Mouse (Mus musculus) heart, postnatal 25 days (tissue): ENCODE results near the gene Rab42. TPM values are rescaled to one million over a fixed set of nuclear protein-coding genes. Genes with fewer than 3 reads are reported as not detected.
"Not testable (repeated sequence)": the region's sequence is repeated elsewhere in the genome, so short reads cannot be mapped to it uniquely, and the experiment has no call there.

Source experiments
- DNase-seq: peaks from one replicate; pipeline ENCODE4 v3.0.0; 2022; ENCODE audit warnings: low spot score
- intact Hi-C: fragments of 180-260 bp; cut with DNase I; formaldehyde crosslinking; loops from one replicate; pipeline ENCODE4 v1.15.1; 2025
- total RNA-seq, 2 experiments: library from RNA; stranded (reverse); gene quantifications; 2 replicates each; pipeline ENCODE4 v1.2.3; 2021

Rab42 gene
- total RNA-seq, 2 experiments from 2014 or later = 0.57 to 1.1 TPM

GRCm38 (mm10) chr4:132328391-132328982 lies 25.3 kb upstream of the Rab42 start:
- DNase-seq = no peak
- intact Hi-C loops = loop anchor here (2.0 kb wide), 1 partner anchor 20 kb away; no protein-coding TSS in a partner anchor

DNA sequence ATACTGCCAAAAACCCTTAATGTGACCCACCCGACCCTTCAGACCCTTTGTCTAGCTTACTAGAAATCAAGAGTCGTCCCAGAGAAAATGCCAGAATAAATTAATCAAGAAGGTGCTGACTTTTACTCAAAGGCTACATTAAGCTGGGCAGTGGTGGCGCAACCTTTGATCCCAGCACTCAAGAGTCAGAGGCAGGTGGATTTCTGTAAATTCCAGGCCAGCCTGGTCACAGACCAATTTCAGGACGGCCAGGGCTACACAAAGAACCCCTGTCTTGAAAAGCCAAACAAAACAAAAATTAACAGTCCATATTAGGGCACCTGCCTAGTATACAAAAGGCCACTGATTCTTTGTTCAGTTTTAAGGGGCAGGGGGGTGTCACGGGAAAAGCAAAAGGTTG lies 23.3 kb upstream of the Rab42 start:
- DNase-seq = no peak
- intact Hi-C loops = no loop called here

GRCm38 (mm10) chr4:132315711-132316110 lies 12.5 kb upstream of the Rab42 start:
- intact Hi-C loops = no loop called here

DNA sequence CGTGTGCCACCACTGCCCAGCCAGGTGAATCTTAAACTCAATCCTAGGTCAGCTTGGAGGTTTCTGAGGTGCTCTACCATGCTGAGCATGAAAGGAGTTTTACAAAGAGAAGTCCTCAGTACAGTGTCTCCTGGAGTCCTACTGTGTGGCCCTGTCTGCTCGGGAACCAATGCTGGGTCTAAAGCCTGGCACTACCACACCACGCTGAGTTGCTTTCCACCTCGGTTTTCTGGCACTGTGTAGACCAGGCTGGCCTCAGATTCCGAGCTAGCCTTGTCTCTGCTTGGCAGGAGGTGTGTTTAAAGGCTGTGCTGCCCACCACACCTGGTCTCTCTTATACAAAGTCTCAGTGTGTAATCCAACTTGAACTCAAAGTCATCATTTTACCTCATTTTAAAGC lies 9.4 kb upstream of the Rab42 start:
- DNase-seq = no peak
- intact Hi-C loops = no loop called here

More at GRCm38 (mm10) chr4:132315711-132316110, 12.5 kb upstream of the Rab42 start:
- no peak for DNase-seq

DNA sequence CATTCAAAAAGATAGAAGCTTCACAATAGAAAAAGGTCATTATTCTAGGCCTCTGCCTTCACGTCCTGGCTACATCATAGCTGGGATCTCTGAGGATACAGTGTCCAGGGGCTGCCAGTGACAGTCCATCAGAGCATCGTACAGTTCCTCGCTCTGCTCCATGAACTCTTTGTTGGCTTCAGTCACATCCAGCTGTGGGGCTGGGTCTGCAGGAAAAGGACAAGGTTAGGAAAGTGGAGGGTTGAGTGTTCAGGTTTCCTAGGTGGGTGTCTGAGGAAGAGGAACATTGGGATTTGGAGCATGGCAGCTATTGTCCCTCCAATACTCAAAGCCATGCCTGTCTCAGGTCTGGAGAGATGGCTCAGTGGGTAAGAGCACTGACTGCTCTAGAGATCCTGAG lies 8.6 kb upstream of the Rab42 start:
- DNase-seq = no peak

GRCm38 (mm10) chr4:132311209-132311608 lies 8.0 kb upstream of the Rab42 start:
- intact Hi-C loops = no loop called here
- DNase-seq = no peak

More for the DNA sequence above, 8.6 kb upstream of the Rab42 start:
- intact Hi-C loops = no loop called here

GRCm38 (mm10) chr4:132309849-132310472 lies 6.8 kb upstream of the Rab42 start:
- intact Hi-C loops = loop anchor here (2.0 kb wide), 1 partner anchor 19 kb away; the partner anchor contains the start of gene Trnau1ap
- no peak for DNase-seq

GRCm38 (mm10) chr4:132309140-132309848 lies 6.1 kb upstream of the Rab42 start:
- DNase-seq = no peak
- intact Hi-C loops = loop anchor here (2.0 kb wide), 1 partner anchor 20 kb away; the partner anchor contains the start of gene Trnau1ap

DNA sequence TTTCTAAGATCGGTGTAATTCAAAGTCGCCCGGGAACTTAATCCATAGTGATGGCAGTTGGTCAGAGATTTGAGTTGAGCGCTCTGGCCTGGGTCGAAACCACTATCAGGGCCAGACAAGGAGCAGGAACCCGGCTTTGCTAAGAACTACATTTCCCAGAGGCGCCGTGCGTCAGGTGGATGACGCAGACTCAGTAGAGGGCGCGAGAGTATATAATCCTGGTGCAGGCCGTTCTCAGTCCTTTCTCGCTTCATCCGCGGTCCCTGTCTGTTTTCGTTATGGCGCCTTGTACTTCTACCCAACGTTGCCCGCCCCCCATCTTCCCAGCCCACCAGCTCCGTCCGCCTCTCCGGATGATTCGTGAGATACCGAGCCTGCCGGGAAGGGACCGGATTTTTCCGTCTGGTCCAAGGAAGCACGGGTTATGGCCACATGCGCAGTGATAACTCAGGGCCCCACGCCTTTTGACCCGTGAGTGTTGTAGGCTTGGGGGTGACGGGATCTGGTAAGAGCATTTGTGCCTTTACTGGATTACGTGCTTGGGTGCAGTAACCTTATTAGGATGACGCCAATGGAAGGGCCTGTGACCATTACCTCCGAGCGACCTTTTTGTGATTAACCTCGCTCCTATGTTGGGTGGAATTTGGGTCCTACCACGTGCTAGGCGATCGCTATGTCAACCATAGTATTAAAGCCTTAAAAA lies 5.4 kb upstream of the Rab42 start:
- DNase-seq = peak; percentile 84
- intact Hi-C loops = loop anchor here (2.0 kb wide), 1 partner anchor 20 kb away; the partner anchor contains the start of gene Trnau1ap

- DNase-seq = no peak
- intact Hi-C loops = no loop called here
Measured at GRCm38 (mm10) chr4:132306004-132306403, 2.8 kb upstream of the Rab42 start.

DNA sequence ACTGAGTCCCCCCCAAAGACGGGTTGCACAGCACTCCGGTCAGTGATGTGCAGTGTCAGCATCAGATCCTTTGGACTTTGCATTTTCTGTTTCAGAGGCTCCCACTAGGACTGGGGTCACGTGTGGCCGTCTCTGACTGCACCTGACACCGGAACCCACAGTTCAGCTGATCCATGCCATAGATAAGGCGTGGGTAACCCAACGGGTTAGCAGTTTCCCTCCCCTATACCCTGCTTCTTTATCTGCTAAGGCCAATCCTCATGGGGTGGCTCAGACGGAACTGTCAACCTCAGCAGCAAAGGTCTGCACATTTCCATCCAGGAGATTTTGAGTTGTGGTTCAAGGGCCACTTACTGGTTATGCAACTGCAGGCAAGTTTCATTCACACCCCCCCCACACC lies 2.1 kb upstream of the Rab42 start:
- DNase-seq = no peak
- intact Hi-C loops = no loop called here

DNA sequence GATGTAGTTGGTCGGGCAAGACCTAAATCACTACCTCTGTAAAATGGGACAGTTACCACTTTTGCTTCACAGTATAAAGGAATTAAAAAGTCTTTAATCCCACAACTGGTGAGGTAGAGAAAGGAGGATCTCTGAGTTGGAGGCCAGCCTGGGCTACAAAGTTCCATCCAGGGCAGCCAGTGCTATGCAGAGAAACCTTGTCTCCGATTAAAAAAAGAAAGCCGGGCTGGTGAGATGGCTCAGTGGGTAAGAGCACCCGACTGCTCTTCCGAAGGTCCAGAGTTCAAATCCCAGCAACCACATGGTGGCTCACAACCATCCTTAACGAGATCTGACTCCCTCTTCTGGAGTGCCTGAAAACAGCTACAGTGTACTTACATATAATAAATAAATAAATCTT lies 299 bp upstream of the Rab42 start:
- DNase-seq, intact Hi-C loops: not testable (repeated sequence)

- no peak for DNase-seq
- intact Hi-C loops = no loop called here
Measured at GRCm38 (mm10) chr4:132301965-132302938, 933 bp downstream of the Rab42 start.

DNA sequence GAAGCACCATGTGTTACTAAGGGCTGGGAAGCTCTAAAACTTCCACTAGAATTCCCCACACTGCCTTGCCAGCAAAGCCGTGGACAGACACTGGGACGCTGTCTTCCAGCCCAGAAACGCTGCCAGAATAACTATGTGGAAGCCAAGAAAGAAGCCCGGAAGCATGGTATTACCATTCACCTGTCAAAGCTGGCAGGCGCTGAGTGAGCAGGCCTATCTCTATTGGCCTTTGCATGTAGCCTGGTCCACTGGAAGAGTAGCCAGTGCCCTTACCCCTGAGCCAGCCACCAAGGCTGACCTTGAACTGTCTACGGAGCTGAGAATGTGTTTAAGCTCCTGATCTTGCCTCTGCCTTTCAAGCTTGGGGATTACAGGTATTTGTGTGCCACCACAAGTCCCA lies 1.7 kb downstream of the Rab42 start:
- no peak for DNase-seq
- intact Hi-C loops = no loop called here

- DNase-seq = no peak
- intact Hi-C loops = no loop called here
Measured at GRCm38 (mm10) chr4:132299849-132300248, 3.3 kb downstream of the Rab42 start.

GRCm38 (mm10) chr4:132295696-132296390 lies 7.3 kb downstream of the Rab42 start:
- intact Hi-C loops = no loop called here
- no peak for DNase-seq

DNA sequence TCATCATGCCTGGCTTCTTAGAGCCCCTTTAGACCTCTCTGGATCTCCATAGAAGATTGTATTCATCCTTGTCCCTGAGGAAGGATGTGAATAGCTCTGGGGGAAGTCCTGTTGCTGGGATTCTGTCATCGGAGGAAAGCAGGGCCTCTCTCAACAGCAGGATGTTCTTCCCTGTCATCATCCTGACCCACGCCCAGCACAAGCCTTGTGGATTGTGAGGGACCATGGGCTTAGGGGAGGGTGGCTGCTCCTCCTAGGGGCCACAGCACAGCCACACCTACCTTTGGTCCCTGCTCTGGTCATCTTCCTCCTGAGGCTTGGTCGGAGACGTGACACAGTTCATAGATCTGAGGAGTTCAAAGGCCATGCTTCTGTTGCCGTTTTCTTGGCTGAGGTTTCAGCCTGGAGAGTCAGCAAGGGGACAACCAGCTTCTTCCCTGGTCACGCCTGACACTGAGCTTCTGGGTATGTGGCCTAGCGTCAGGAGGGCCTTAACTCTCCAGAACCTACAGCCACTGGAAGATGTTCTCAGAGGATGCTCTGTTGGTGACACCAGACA lies 9.4 kb downstream of the Rab42 start:
- DNase-seq = no peak
- intact Hi-C loops = loop anchor here (1.0 to 5.0 kb wide), 3 partner anchors 52 to 219 kb away; partner anchors contain the start of gene Sesn2

- no peak for DNase-seq
- intact Hi-C loops = loop anchor here (1.0 to 5.0 kb wide), 3 partner anchors 52 to 219 kb away; partner anchors contain the start of gene Sesn2
Measured at GRCm38 (mm10) chr4:132292988-132293387, 10.2 kb downstream of the Rab42 start.
